12 mouse cellular contexts compared by ENCODE assay signal in genomic region chr16:36989999-36990625, GRCm38 (mm10). TPM values are rescaled to one million over a fixed set of nuclear protein-coding genes. Genes with fewer than 3 reads are reported as not detected.
DNase-seq lines count a peak whose midpoint lies in the region; ATAC-seq and TF ChIP-seq lines count a peak whose summit lies in the region.
"Had no signal": no experiment of that assay in that cellular context is flagged by ENCODE, and none has a peak within 500 bp of the region (broad histone marks: within the 10 kb centered on the region; RNA-seq: fewer than 3 reads in every experiment).

TSS of gene Fbxo40 (minus strand) at chr16:36990467.

- ATAC-seq in heart, postnatal 0 days (ENCODE audit: insufficient read depth, low read depth): peak; percentile 87
- ATAC-seq: forebrain, embryonic 15.5 days had no signal

- no peak for TF ChIP-seq CTCF in heart, postnatal 0 days (IDR thresholded peaks at IDR 0.05; ENCODE audit: low read depth)

- no peaks in the 10 kb centered on the region for H3K27me3 ChIP-seq in embryonic facial prominence, embryonic 10.5 days (replicated peaks; ENCODE audit: low read depth, poor library complexity, severe bottlenecking)
- no peaks in the 10 kb centered on the region for H3K27me3 ChIP-seq in heart, postnatal 0 days (ENCODE audit: control insufficient read depth, insufficient read depth, low read length)
- H3K27me3 ChIP-seq: forebrain, embryonic 15.5 days had no signal

- peak within 1 kb of the TSS; percentile 71 for H3K4me2 ChIP-seq in heart, postnatal 0 days (ENCODE audit: low read depth, low read length)
- H3K4me2 ChIP-seq: forebrain, embryonic 15.5 days had no signal

- TF ChIP-seq EP300 in heart, postnatal 0 days (IDR thresholded peaks at IDR 0.05; ENCODE audit: low read depth): no peak

- H3K27ac ChIP-seq in embryonic facial prominence, embryonic 10.5 days (replicated peaks): peak within 1 kb of the TSS; percentile 48; the same call in 1 of the 2 replicates
- peak within 1 kb of the TSS; percentile 97 for H3K27ac ChIP-seq in heart, postnatal 0 days (ENCODE audit: low read depth)
- H3K27ac ChIP-seq: forebrain, embryonic 15.5 days had no signal

- H3K36me3 ChIP-seq in embryonic facial prominence, embryonic 10.5 days (replicated peaks): no peaks in the 10 kb centered on the region
- H3K36me3 ChIP-seq in heart, postnatal 0 days (replicated peaks; ENCODE audit: control insufficient read depth, insufficient read depth, low read length): no peaks in the 10 kb centered on the region
- H3K36me3 ChIP-seq: forebrain, embryonic 15.5 days had no signal

- 74% methylated on average over 18 of the region's 18 CpGs for WGBS in embryonic facial prominence, embryonic 10.5 days
- 26% methylated on average over 18 of the region's 18 CpGs for WGBS in heart, postnatal 0 days

- H3K4me1 ChIP-seq in embryonic facial prominence, embryonic 10.5 days: peaks cover 25% of the 10 kb centered on the region
- H3K4me1 ChIP-seq in heart, postnatal 0 days (ENCODE audit: control insufficient read depth, insufficient read depth): peaks cover 12% of the 10 kb centered on the region
- H3K4me1 ChIP-seq: forebrain, embryonic 15.5 days had no signal

- peak within 1 kb of the TSS; percentile 73 for H3K9ac ChIP-seq in heart, postnatal 0 days (replicated peaks; ENCODE audit: low read depth, low read length)
- H3K9ac ChIP-seq: forebrain, embryonic 15.5 days had no signal

- H3K9me3 ChIP-seq in embryonic facial prominence, embryonic 10.5 days: no peaks in the 10 kb centered on the region
- no peaks in the 10 kb centered on the region for H3K9me3 ChIP-seq in heart, postnatal 0 days (replicated peaks; ENCODE audit: control insufficient read depth, low read length)
- H3K9me3 ChIP-seq: forebrain, embryonic 15.5 days had no signal

- no peak within 1 kb of the TSS for H3K4me3 ChIP-seq in embryonic facial prominence, embryonic 10.5 days
- peak within 1 kb of the TSS; percentile 58 for H3K4me3 ChIP-seq in heart, postnatal 0 days (ENCODE audit: low read depth, low read length)
- H3K4me3 ChIP-seq: forebrain, embryonic 15.5 days had no signal

- DNase-seq in embryonic facial prominence, embryonic 10.5 days (ENCODE audit: low spot score): peak; percentile 39
- DNase-seq in gastrocnemius, adult 8-10 months (ENCODE audit: low spot score in 2 of 2): peak in 1 of 2 experiments; percentile 56
- peak; percentile 84 for DNase-seq in heart, postnatal 0 days (ENCODE audit: low spot score)
- DNase-seq in kidney, postnatal 25 days: peak; percentile 32 to 77
- DNase-seq in cerebellum, postnatal 10 days: no peak
- no peak for DNase-seq in left cerebral cortex, adult 11 months (ENCODE audit: low spot score)
- DNase-seq in cerebellum, adult 11 months: no peak
- DNase-seq in lung, postnatal 25 days (ENCODE audit: low spot score): no peak
- DNase-seq: cerebellum, adult 8-10 months; lung, adult 2 months had no signal

RNA-seq across cellular contexts. Expression of gene Fbxo40, which starts in this region (rescaled TPM):
- 0.15 and 0.46 TPM in 2 replicates for polyA plus RNA-seq in embryonic facial prominence, embryonic 10.5 days (2016; fragmentation: Nextera tagmentation; extraction: Ambion mirVana)
- 100 to 1,000 TPM; 312 to 390 (median 343) TPM for total RNA-seq in gastrocnemius, adult 8-10 months (2022)
- 64.8 and 86.4 TPM in 2 replicates for total RNA-seq in heart, postnatal 0 days (2014; rRNA removed; ENCODE audit: low replicate concordance)
- 16.9 and 19.4 TPM in 2 replicates for polyA plus RNA-seq in heart, postnatal 0 days (2015; fragmentation: Nextera tagmentation; extraction: Ambion mirVana)
- polyA plus RNA-seq: forebrain, embryonic 15.5 days; small intestine, adult 2 months had no signal

Comparison
In these comparisons a context has a peak if more than half of its experiments do, and no peak if none do; other contexts are left out.
1. RNA of gene Fbxo40 (polyA plus RNA-seq): 16.9 to 19.4 TPM in heart, postnatal 0 days; 0.15 to 0.46 TPM in embryonic facial prominence, embryonic 10.5 days; every median in the first group is over 10 times any median in the second.
2. Peak in DNase-seq and H3K27ac ChIP-seq in embryonic facial prominence, embryonic 10.5 days; RNA of the gene not detected or under 1 TPM.
3. DNase-seq: peak in heart, postnatal 0 days (single experiment) and kidney, postnatal 25 days (2 of 2); none in cerebellum, postnatal 10 days (0 of 2), left cerebral cortex, adult 11 months (single experiment), cerebellum, adult 11 months (single experiment) and lung, postnatal 25 days (single experiment).